Mouse (Mus musculus) lung, postnatal 0 days (tissue): ENCODE results near the gene Lekr1.

Experiments
- CTCF ChIP-seq: IDR thresholded peaks from 2 replicates; pipeline ENCODE4 v1.5.1; 2016; ENCODE audit warnings: antibody characterized with exemption, mild to moderate bottlenecking
- EP300 ChIP-seq: IDR thresholded peaks from 2 replicates; pipeline ENCODE4 v1.6.1; 2016; ENCODE audit warnings: antibody characterized with exemption, mild to moderate bottlenecking, control low read depth

DNA sequence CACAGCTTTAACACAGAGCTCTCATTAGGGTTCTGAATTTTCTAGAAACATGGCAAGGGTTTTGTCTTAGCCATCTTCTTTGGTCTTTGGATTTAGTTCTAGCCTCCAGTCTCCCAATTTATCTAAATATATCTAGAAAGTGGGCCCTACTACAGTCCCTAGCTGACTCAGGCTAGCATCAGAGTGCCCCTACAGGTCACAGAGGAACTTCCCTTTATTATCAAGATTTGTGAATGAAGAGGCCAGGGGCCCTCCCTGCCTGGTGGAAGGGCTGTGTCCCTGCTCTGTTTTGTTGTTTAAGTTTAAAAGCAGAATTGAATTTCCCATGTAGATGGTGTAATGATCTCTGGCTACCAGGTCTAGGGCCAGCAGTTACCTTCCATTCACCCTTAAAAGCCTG, 173.6 kb downstream of the Lekr1 start:
- TF ChIP-seq CTCF: peak; percentile 40
- no peak for TF ChIP-seq EP300
